Mouse (Mus musculus) stomach, embryonic 16.5 days (tissue): ENCODE results near the gene Rassf9. TPM values are rescaled to one million over a fixed set of nuclear protein-coding genes. Genes with fewer than 3 reads are reported as not detected.

Experiments
- ATAC-seq: fragments of 200-750 bp; cut with Nextera tagmentation; 2 replicates; pipeline ENCODE4 v1.8.0; 2017; ENCODE audit warnings: moderate number of reproducible peaks, moderate TSS enrichment; ENCODE audit not compliant: insufficient read depth, low FRiP score
- H3K27ac ChIP-seq: fragments of 300-500 bp; sonication (generic); 2 replicates; pipeline ENCODE4 v1.5.1; 2014; ENCODE audit warnings: low read length
- H3K27me3 ChIP-seq: fragments of 300-500 bp; sonication (generic); 2 replicates; pipeline ENCODE4 v1.6.1; 2014; ENCODE audit warnings: low read length, control low read depth, mixed read lengths; ENCODE audit not compliant: control insufficient read depth, insufficient read depth
- H3K36me3 ChIP-seq: fragments of 300-500 bp; sonication (generic); 2 replicates; pipeline ENCODE4 v1.6.1; 2014; ENCODE audit warnings: low read length; ENCODE audit not compliant: control insufficient read depth, insufficient read depth
- H3K4me1 ChIP-seq: fragments of 300-500 bp; sonication (generic); 2 replicates; pipeline ENCODE4 v1.6.1; 2014; ENCODE audit warnings: low read length, control low read depth, mixed read lengths; ENCODE audit not compliant: control insufficient read depth, insufficient read depth
- H3K4me2 ChIP-seq: fragments of 300-500 bp; sonication (generic); 2 replicates; pipeline ENCODE4 v1.6.1; 2014; ENCODE audit warnings: low read depth, low read length, mixed read lengths
- H3K4me3 ChIP-seq: fragments of 300-500 bp; sonication (generic); replicated peaks from 2 replicates; pipeline ENCODE4 v1.5.1; 2014; ENCODE audit warnings: mild to moderate bottlenecking, low read length
- H3K9ac ChIP-seq: fragments of 300-500 bp; sonication (generic); 2 replicates; pipeline ENCODE4 v1.6.1; 2014; ENCODE audit warnings: low read length
- H3K9me3 ChIP-seq: fragments of 300-500 bp; sonication (generic); replicated peaks from 2 replicates; pipeline ENCODE4 v1.6.1; 2016; ENCODE audit warnings: low read length, control low read depth; ENCODE audit not compliant: control insufficient read depth
- WGBS: fragments of 180-500 bp; shearing (Covaris S2); extraction: QIAGEN DNeasy Blood & Tissue Kit; methylation state at CpG from one replicate; pipeline ENCODE4 v1.1.7; 2014; 5-methylcytosine and 5-hydroxymethylcytosine counted together
- polyA plus RNA-seq: library from polyadenylated mRNA; unstranded; fragments of >200 nt; fragmentation: Nextera tagmentation; extraction: Ambion mirVana; gene quantifications from 2 replicates; pipeline ENCODE4 v1.2.1, GENCODE M21; 2015

The Rassf9 gene
- polyA plus RNA-seq, 1 experiment from 2014 or later, result 5.2 TPM

DNA sequence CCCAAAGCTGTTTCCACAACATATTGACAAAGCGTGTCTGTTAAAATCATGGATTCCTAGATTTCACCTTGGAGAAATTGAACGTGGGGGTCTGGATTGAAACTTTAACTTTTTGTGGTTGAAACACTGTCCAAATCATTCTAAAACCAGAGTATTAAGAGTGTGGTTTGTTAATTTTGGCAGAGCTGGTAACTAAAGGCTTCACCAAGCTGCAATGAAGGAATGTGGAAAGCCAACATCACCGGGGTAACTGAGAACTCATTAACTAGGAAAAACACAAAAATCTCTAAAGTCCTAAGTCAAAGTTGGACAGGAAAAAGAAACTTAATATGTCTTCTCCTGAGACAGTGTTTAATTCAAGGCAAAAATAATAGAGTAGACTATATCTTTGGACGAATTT, 41.9 kb downstream of the Rassf9 start:
- ATAC-seq, result no peak
- Histone ChIP-seq H3K27ac (no peak overlapping the region), H3K4me2 (no peak overlapping the region), H3K9ac (no peak overlapping the region), H3K9me3 (no peaks in the 10 kb centered on the region), H3K36me3 (no peaks in the 10 kb centered on the region), H3K27me3 (no peaks in the 10 kb centered on the region), H3K4me3 (no peak overlapping the region), H3K4me1 (no peaks in the 10 kb centered on the region)
- WGBS, result 60% methylated on average over 4 of the region's 4 CpGs

DNA sequence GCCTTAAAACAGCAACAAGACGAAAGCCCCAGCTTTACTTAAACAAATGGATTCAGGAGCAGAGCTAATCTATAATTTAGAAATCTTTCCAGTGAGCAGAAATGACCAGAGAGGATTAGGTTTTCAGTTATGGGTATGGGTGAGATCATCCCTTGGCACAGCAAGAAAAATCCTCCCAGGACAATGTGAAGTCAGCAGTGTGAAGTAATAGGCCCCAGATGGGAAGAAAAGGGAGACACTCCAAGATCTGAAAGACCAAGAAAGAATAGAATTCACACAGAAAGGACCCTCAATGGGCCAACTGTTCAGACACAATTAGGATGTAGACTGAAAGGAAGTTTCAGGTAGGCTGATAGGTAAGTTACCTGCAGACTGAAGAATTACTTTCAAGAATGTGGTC, 50.5 kb downstream of the Rassf9 start:
- ATAC-seq, result no peak
- no peak overlapping the region for H3K9ac ChIP-seq
- no peaks in the 10 kb centered on the region for H3K36me3 ChIP-seq
- 60% methylated on average over 1 of the region's 1 CpGs for WGBS
- H3K4me2 ChIP-seq, result no peak overlapping the region
- H3K27me3 ChIP-seq, result no peaks in the 10 kb centered on the region
- no peaks in the 10 kb centered on the region for H3K9me3 ChIP-seq
- H3K27ac ChIP-seq, result no peak overlapping the region
- no peaks in the 10 kb centered on the region for H3K4me1 ChIP-seq
- no peak overlapping the region for H3K4me3 ChIP-seq

DNA sequence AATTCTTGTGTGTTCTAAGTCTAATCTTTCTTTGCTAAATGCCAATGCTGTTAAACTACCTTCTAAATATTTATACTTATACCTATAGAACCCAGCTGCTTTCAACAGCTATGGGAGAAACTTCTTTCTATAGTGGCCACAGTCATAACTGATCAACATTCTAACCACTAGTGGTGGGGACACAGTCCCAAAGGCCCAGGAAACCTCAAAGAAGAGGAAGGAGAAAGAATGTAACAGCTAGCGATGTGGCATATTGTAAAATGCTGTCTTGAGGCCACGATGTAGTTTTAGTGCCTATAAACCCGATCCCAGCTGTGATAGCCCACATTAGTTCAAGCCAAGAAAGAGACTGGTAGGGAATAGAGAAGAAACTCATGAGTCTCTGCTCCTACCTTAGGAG, 65.9 kb downstream of the Rassf9 start:
- Histone ChIP-seq H3K27ac (no peak overlapping the region), H3K36me3 (no peaks in the 10 kb centered on the region), H3K9me3 (no peaks in the 10 kb centered on the region), H3K4me1 (no peaks in the 10 kb centered on the region), H3K9ac (no peak overlapping the region), H3K4me2 (no peak overlapping the region), H3K27me3 (no peaks in the 10 kb centered on the region), H3K4me3 (no peak overlapping the region)
- no peak for ATAC-seq
- 83% methylated on average over 3 of the region's 3 CpGs for WGBS

DNA sequence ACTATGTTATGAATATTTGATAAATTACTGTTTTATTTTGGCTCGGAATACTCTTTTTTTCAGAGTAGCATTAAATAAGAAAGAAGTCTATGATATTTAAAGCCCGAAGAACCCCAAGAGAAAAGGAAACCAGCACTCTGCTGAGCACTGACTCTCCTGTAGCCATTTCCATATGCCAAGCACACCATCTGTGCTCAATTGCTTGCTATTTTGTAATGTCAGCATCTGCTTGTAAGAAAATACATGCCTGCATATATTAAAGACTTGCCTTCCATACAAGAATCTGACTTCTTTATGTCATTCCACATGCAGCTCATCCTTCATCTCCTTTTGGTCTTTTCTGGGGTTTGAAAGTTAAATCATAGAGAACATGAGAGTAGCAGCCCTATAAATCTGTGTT, 82.3 kb downstream of the Rassf9 start:
- H3K9ac ChIP-seq, result no peak overlapping the region
- no peaks in the 10 kb centered on the region for H3K9me3 ChIP-seq
- no peaks in the 10 kb centered on the region for H3K36me3 ChIP-seq
- no peaks in the 10 kb centered on the region for H3K4me1 ChIP-seq
- no peak for ATAC-seq
- H3K27ac ChIP-seq, result no peak overlapping the region
- no peaks in the 10 kb centered on the region for H3K27me3 ChIP-seq
- no peak overlapping the region for H3K4me2 ChIP-seq
- no peak overlapping the region for H3K4me3 ChIP-seq
- 73% methylated on average over 2 of the region's 2 CpGs for WGBS

Other genes starting within 250 kb of the Rassf9 start
- 0.66 and 0.79 TPM in 2 replicates for gene Nts, start 21.7 kb upstream of the Rassf9 start, polyA plus RNA-seq